Mouse (Mus musculus) heart, embryonic 16.5 days (tissue): ENCODE measurements around the gene Dnajc3. TPM values are rescaled to one million over a fixed set of nuclear protein-coding genes. Genes with fewer than 3 reads are reported as not detected.

Experiments
- polyA plus RNA-seq: library from polyadenylated mRNA; unstranded; fragments of >200 nt; fragmentation: Nextera tagmentation; extraction: Ambion mirVana; gene quantifications from 2 replicates; pipeline ENCODE4 v1.2.1, GENCODE M21; 2015

Dnajc3 gene
- polyA plus RNA-seq, 1 experiment from 2014 or later, result 31.0 TPM

Other genes with a start within 250 kb of the Dnajc3 start
- 1.6 and 2.2 TPM in 2 replicates for gene Abcc4, start 231.8 kb upstream of the Dnajc3 start, polyA plus RNA-seq
- gene Cldn10, start 150.1 kb upstream of the Dnajc3 start, polyA plus RNA-seq, result 2.2 and 6.8 TPM in 2 replicates
- gene Dzip1, start 12.5 kb upstream of the Dnajc3 start, polyA plus RNA-seq, result 5.0 and 5.7 TPM in 2 replicates
- 5.3 and 6.1 TPM in 2 replicates for gene Uggt2, start 161.5 kb downstream of the Dnajc3 start, polyA plus RNA-seq
- 0.11 TPM in 1 of 2 replicates, not detected in the other for gene Hs6st3, start 200.4 kb downstream of the Dnajc3 start, polyA plus RNA-seq